Mouse (Mus musculus) embryo, embryonic 11.5 days (tissue): ENCODE results near the gene Gtpbp10.

Experiments used
- DNase-seq: peaks from one replicate; pipeline ENCODE4 v3.0.0-alpha.2; 2012; ENCODE audit warnings: low read depth, low spot score

The Gtpbp10 gene

GRCm38 (mm10) chr5:5501583-5501982, 57.8 kb downstream of the Gtpbp10 start:
- no peak for DNase-seq

GRCm38 (mm10) chr5:5496393-5496792, 62.9 kb downstream of the Gtpbp10 start:
- DNase-seq: no peak

GRCm38 (mm10) chr5:5495042-5495441, 64.3 kb downstream of the Gtpbp10 start:
- no peak for DNase-seq

GRCm38 (mm10) chr5:5494269-5495005, 64.9 kb downstream of the Gtpbp10 start:
- peak; percentile 46 for DNase-seq

- DNase-seq: no peak
These were observed 67.2 kb downstream of the Gtpbp10 start for GRCm38 (mm10) chr5:5492163-5492562.
